Mouse (Mus musculus): Measurements from ENCODE around the gene Gm11937. TPM values are rescaled to one million over a fixed set of nuclear protein-coding genes. Genes with fewer than 3 reads are reported as not detected.
"Not testable (repeated sequence)": the region's sequence is repeated elsewhere in the genome, so short reads cannot be mapped to it uniquely, and the experiment has no call there.

Gm11937 gene
- total and polyA plus RNA-seq, 2 experiments, result not detected

- no peak overlapping the region for H3K4me3 ChIP-seq (ENCODE audit: insufficient read depth, low read depth, low read length)
- no peaks in the 10 kb centered on the region for H3K36me3 ChIP-seq (ENCODE audit: control insufficient read depth, insufficient read depth, low read length)
- 81% methylated on average over 3 of the region's 3 CpGs for WGBS
- TF ChIP-seq POLR2A (IDR thresholded peaks at IDR 0.05; ENCODE audit: extremely low read depth, insufficient read depth, low read length) (no peak), CTCF (IDR thresholded peaks at IDR 0.05; ENCODE audit: low read depth, low read length) (no peak)
- H3K4me1 ChIP-seq (ENCODE audit: control insufficient read depth, insufficient read depth, low read length), result no peaks in the 10 kb centered on the region
- no peaks in the 10 kb centered on the region for H3K79me2 ChIP-seq (ENCODE audit: control insufficient read depth, insufficient read depth, low read length)
- H3K27ac ChIP-seq (replicated peaks; ENCODE audit: insufficient read depth, low read depth, low read length), result no peak overlapping the region
- DNase-seq (ENCODE audit: extremely low read depth, low read depth, low spot score), result no peak
- H3K9ac ChIP-seq (ENCODE audit: low read depth, low read length), result no peak overlapping the region
- H3K27me3 ChIP-seq (ENCODE audit: control insufficient read depth, insufficient read depth, low read length), result 0 out of 2 replicates have a peak, but pooled peaks cover 4% of the 10 kb centered on the region
Observed at GRCm38 (mm10) chr11:99644351-99644750, 34.4 kb upstream of the Gm11937 start.

- H3K27me3 ChIP-seq (ENCODE audit: control insufficient read depth, insufficient read depth, low read length); H3K36me3 ChIP-seq (ENCODE audit: control insufficient read depth, insufficient read depth, low read length); H3K79me2 ChIP-seq (ENCODE audit: control insufficient read depth, insufficient read depth, low read length); H3K27ac ChIP-seq (replicated peaks; ENCODE audit: insufficient read depth, low read depth, low read length); H3K4me3 ChIP-seq (ENCODE audit: insufficient read depth, low read depth, low read length); H3K4me1 ChIP-seq (ENCODE audit: control insufficient read depth, insufficient read depth, low read length); DNase-seq (ENCODE audit: extremely low read depth, low read depth, low spot score); H3K9ac ChIP-seq (ENCODE audit: low read depth, low read length): not testable (repeated sequence)
- 77% methylated on average over 9 of the region's 9 CpGs for WGBS
Observed at GRCm38 (mm10) chr11:99643635-99644139, 33.7 kb upstream of the Gm11937 start, which contains the start of gene Krtap4-7. Gene Krtap4-7 (minus strand): TSS chr11:99644089.

GRCm38 (mm10) chr11:99640926-99641325 is 30.9 kb upstream of the Gm11937 start:
- Histone ChIP-seq H3K79me2 (ENCODE audit: control insufficient read depth, insufficient read depth, low read length) (no peaks in the 10 kb centered on the region), H3K4me3 (ENCODE audit: insufficient read depth, low read depth, low read length) (no peak overlapping the region), H3K36me3 (ENCODE audit: control insufficient read depth, insufficient read depth, low read length) (no peaks in the 10 kb centered on the region), H3K9ac (ENCODE audit: low read depth, low read length) (no peak overlapping the region), H3K27me3 (ENCODE audit: control insufficient read depth, insufficient read depth, low read length) (0 out of 2 replicates have a peak, but pooled peaks cover 4% of the 10 kb centered on the region), H3K27ac (replicated peaks; ENCODE audit: insufficient read depth, low read depth, low read length) (no peak overlapping the region), H3K4me1 (ENCODE audit: control insufficient read depth, insufficient read depth, low read length) (no peaks in the 10 kb centered on the region)
- WGBS, result 24% methylated on average over 1 of the region's 1 CpGs
- no peak for TF ChIP-seq CTCF (IDR thresholded peaks at IDR 0.05; ENCODE audit: low read depth, low read length)
- no peak for TF ChIP-seq POLR2A (IDR thresholded peaks at IDR 0.05; ENCODE audit: extremely low read depth, insufficient read depth, low read length)
- no peak for DNase-seq (ENCODE audit: extremely low read depth, low read depth, low spot score)

- WGBS, result 80% methylated on average over 1 of the region's 1 CpGs
- H3K36me3 ChIP-seq (ENCODE audit: control insufficient read depth, insufficient read depth, low read length), result no peaks in the 10 kb centered on the region
- no peak overlapping the region for H3K27ac ChIP-seq (replicated peaks; ENCODE audit: insufficient read depth, low read depth, low read length)
- peaks cover 3% of the 10 kb centered on the region for H3K27me3 ChIP-seq (ENCODE audit: control insufficient read depth, insufficient read depth, low read length)
- TF ChIP-seq CTCF (IDR thresholded peaks at IDR 0.05; ENCODE audit: low read depth, low read length) (no peak), POLR2A (IDR thresholded peaks at IDR 0.05; ENCODE audit: extremely low read depth, insufficient read depth, low read length) (no peak)
- H3K79me2 ChIP-seq (ENCODE audit: control insufficient read depth, insufficient read depth, low read length), result no peaks in the 10 kb centered on the region
- H3K9ac ChIP-seq (ENCODE audit: low read depth, low read length), result no peak overlapping the region
- no peak overlapping the region for H3K4me3 ChIP-seq (ENCODE audit: insufficient read depth, low read depth, low read length)
- DNase-seq (ENCODE audit: extremely low read depth, low read depth, low spot score), result no peak
- H3K4me1 ChIP-seq (ENCODE audit: control insufficient read depth, insufficient read depth, low read length), result no peaks in the 10 kb centered on the region
Observed at GRCm38 (mm10) chr11:99637086-99637485, 27.1 kb upstream of the Gm11937 start.

- no peaks in the 10 kb centered on the region for H3K79me2 ChIP-seq (ENCODE audit: control insufficient read depth, insufficient read depth, low read length)
- H3K27me3 ChIP-seq (ENCODE audit: control insufficient read depth, insufficient read depth, low read length), result peaks cover 6% of the 10 kb centered on the region
- 59% methylated on average over 8 of the region's 8 CpGs for WGBS
- no peak within 1 kb of the TSS for H3K27ac ChIP-seq (replicated peaks; ENCODE audit: insufficient read depth, low read depth, low read length)
- no peaks in the 10 kb centered on the region for H3K36me3 ChIP-seq (ENCODE audit: control insufficient read depth, insufficient read depth, low read length)
- no peak for TF ChIP-seq CTCF (IDR thresholded peaks at IDR 0.05; ENCODE audit: low read depth, low read length)
- TF ChIP-seq POLR2A (IDR thresholded peaks at IDR 0.05; ENCODE audit: extremely low read depth, insufficient read depth, low read length), result no peak
- DNase-seq (ENCODE audit: extremely low read depth, low read depth, low spot score), result no peak
- H3K4me1 ChIP-seq (ENCODE audit: control insufficient read depth, insufficient read depth, low read length), result no peaks in the 10 kb centered on the region
- no peak within 1 kb of the TSS for H3K4me3 ChIP-seq (ENCODE audit: insufficient read depth, low read depth, low read length)
- H3K9ac ChIP-seq (ENCODE audit: low read depth, low read length), result no peak within 1 kb of the TSS
Observed at GRCm38 (mm10) chr11:99634653-99635134, 24.7 kb upstream of the Gm11937 start, which contains the start of gene Krtap4-2. Gene Krtap4-2 (minus strand): TSS chr11:99635084.

- Histone ChIP-seq H3K27me3 (ENCODE audit: control insufficient read depth, insufficient read depth, low read length) (peaks cover 6% of the 10 kb centered on the region), H3K27ac (replicated peaks; ENCODE audit: insufficient read depth, low read depth, low read length) (no peak overlapping the region), H3K4me3 (ENCODE audit: insufficient read depth, low read depth, low read length) (no peak overlapping the region), H3K36me3 (ENCODE audit: control insufficient read depth, insufficient read depth, low read length) (no peaks in the 10 kb centered on the region), H3K79me2 (ENCODE audit: control insufficient read depth, insufficient read depth, low read length) (no peaks in the 10 kb centered on the region), H3K4me1 (ENCODE audit: control insufficient read depth, insufficient read depth, low read length) (no peaks in the 10 kb centered on the region), H3K9ac (ENCODE audit: low read depth, low read length) (no peak overlapping the region)
- no peak for DNase-seq (ENCODE audit: extremely low read depth, low read depth, low spot score)
- TF ChIP-seq CTCF (IDR thresholded peaks at IDR 0.05; ENCODE audit: low read depth, low read length), result no peak
- TF ChIP-seq POLR2A (IDR thresholded peaks at IDR 0.05; ENCODE audit: extremely low read depth, insufficient read depth, low read length), result no peak
- 58% methylated on average over 2 of the region's 2 CpGs for WGBS
Observed at GRCm38 (mm10) chr11:99633293-99633692, 23.3 kb upstream of the Gm11937 start.
